Mouse (Mus musculus): Measurements from ENCODE around the gene Nanos2. TPM values are rescaled to one million over a fixed set of nuclear protein-coding genes. Genes with fewer than 3 reads are reported as not detected.
A peak's percentile ranks its signal among the peaks of the same experiment; 100 is the strongest.

The Nanos2 gene
- total RNA-seq, 2 experiments from 2014 or later = 0.40 to 0.49 TPM

GRCm38 (mm10) chr7:18990601-18991295, 3.5 kb downstream of the Nanos2 start, which contains the start of gene Mypop:
Gene Mypop, plus strand, starts transcription at chr7:18991245.
- peak; percentile 100 for DNase-seq (ENCODE audit: low spot score in 2 of 2)

DNA sequence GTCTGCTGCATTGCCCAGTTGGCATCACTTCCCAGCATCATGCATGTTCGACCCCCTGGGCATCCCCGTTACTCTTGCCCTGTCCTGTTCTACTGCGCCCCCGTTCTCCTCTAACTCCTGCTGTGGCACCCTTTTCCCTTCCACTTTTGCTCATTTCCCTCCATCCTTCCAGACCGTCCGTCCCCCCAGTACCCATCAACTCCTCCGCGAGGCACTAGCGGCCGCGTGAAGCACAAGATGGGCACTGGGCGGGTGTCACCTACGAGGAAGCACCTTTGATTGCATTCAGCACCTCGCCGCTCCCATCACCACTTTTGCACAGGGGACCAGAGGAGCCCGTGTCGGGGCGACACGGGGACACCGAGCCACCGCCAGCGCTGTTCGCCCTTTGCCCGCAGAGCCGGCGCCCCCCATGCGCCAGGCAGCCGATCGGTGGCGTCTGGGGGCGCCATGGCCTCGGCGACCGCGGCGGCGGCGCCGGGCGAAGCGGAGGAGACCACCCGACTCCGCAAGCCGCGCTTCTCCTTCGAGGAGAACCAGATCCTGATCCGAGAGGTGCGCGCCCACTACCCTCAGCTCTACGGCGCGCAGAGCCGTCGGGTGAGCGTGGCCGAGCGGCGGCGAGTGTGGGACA, 4.6 kb downstream of the Nanos2 start:
- no peak for DNase-seq (ENCODE audit: low spot score in 2 of 2)

DNA sequence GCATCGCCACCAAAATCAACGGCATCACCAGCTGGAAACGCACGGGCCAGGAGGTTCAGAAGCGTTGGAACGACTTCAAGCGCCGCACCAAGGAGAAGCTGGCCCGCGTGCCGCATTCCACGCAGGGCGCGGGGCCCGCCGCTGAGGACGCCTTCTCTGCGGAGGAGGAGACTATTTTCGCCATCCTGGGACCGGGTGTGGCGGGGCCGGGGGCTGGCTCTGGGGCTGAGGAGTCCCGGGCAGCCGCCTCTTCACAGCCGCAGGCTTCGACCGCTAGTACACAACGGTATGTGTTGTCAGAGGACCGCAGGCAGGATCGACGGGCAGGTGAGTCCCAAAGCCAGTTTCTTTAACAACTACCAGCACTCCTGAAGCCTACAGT, 5.1 kb downstream of the Nanos2 start:
- peak; percentile 56 to 68 for DNase-seq (ENCODE audit: low spot score in 2 of 2)

DNA sequence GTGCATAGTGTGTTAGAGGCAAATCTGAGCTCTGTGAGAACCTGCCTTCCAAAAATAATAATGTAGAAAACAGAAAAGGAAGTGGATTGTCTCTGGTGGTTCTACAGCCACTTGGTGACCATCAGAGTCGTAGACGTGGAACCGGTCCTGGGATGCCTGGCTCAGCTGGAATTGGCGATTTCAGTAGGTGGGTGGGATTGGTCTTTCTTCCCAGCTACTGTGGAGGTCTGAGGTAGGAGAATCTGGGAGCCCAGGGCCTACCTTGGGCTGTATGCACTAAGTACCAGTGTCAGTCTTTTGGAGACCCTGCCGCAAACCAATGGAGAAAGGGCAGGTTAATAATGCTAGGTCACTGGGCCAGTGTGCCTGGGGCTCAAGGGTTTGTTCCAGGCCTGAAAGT, 5.8 kb downstream of the Nanos2 start:
- DNase-seq (ENCODE audit: low spot score in 2 of 2) = no peak

DNA sequence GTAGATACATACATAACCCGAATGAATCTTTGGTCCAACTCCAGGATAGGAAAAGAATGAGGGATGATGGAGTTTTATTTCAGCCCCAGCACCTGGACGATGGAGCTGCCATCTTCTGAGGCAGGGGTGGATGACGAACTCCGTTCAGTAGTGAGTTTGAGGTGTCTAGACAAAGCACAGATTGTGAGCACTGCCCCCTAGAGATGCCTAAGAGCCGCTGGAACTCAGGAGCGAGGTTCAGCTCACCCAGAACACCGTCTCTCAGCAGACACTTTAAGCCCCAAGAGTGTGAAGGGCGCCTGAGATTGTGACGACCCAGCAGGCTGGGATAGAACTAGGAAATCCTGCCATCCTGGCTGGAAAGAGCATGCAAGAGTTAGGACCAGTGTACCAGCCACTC, 11.6 kb downstream of the Nanos2 start:
- DNase-seq (ENCODE audit: low spot score in 2 of 2) = no peak

DNA sequence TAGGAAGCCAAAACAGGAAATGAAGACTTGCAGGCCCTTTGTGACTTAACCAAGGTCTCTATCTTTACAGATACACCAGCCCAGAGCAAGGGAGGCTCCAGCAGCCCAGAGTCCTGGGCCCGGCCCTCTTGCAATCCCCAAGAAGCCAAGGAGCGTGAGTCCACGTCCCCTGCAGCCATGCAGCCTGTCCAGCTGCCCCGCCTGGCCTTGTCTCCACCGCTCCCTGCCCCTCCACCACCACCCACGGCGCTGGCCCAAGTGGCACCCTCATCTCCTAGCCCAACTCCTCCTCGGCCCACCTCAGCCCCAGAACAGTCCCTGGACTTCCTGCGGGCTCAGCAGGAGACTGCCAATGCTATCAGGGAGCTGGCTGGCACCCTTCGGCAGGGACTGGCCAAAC, 13.2 kb downstream of the Nanos2 start:
- DNase-seq (ENCODE audit: low spot score in 2 of 2) = no peak

GRCm38 (mm10) chr7:19001066-19001806, 14.0 kb downstream of the Nanos2 start:
- no peak for DNase-seq (ENCODE audit: low spot score in 2 of 2)

GRCm38 (mm10) chr7:19001807-19002085, 14.5 kb downstream of the Nanos2 start:
- no peak for DNase-seq (ENCODE audit: low spot score in 2 of 2)

DNA sequence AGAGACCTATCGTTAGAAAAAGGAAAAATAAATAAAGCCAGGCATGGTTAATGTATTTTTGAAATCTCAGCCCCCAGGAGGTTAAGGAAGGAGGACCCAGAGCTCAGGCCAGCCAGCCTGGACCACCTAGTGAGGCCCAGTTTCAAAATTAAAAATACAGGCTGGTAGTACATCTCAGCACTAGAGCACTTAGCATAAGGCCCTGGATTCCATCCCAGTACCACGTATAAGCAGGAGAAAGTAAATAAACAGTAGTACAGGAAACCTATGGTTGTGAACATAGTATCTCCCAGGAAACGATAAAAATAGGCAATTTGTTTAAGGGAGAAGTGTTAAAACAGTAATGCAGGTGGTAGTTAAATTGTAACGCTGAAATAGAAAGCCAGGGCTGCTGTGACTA, 14.9 kb downstream of the Nanos2 start:
- DNase-seq (ENCODE audit: low spot score in 2 of 2) = no peak

- DNase-seq (ENCODE audit: low spot score in 2 of 2) = peak; percentile 69 to 82
These were observed 15.8 kb downstream of the Nanos2 start for GRCm38 (mm10) chr7:19002848-19003498.

- peak; percentile 93 to 96 for DNase-seq (ENCODE audit: low spot score in 2 of 2)
These were observed 16.9 kb downstream of the Nanos2 start, which contains the start of gene Irf2bp1 for GRCm38 (mm10) chr7:19003902-19004630. Gene Irf2bp1, plus strand, starts transcription at chr7:19004044.

DNA sequence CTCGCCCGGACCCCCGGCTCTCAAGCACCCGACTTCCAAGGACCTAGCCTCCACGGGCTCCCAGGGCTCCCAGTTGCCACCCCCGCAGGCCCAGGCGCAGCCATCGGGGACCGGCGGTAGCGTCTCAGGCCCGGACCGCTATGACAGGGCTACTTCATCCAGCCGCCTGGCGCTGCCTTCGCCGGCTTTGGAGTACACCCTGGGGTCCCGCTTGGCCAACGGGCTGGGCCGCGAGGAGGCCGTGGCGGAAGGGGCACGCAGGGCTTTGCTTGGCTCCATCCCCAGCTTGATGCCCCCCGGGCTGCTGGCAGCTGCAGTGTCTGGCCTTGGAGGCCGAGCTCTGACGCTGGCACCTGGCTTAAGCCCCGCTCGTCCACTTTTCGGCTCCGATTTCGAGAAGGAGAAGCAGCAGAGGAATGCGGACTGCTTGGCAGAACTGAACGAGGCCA, 17.5 kb downstream of the Nanos2 start:
- no peak for DNase-seq (ENCODE audit: low spot score in 2 of 2)

- no peak for DNase-seq (ENCODE audit: low spot score in 2 of 2)
These were observed 18.4 kb downstream of the Nanos2 start for GRCm38 (mm10) chr7:19005417-19006121.

- DNase-seq (ENCODE audit: low spot score in 2 of 2) = peak; percentile 84
These were observed 19.3 kb downstream of the Nanos2 start for GRCm38 (mm10) chr7:19006476-19006875.

GRCm38 (mm10) chr7:19007026-19007977, 20.1 kb downstream of the Nanos2 start:
- DNase-seq (ENCODE audit: low spot score in 2 of 2) = no peak

GRCm38 (mm10) chr7:19010581-19010980, 23.4 kb downstream of the Nanos2 start:
- no peak for DNase-seq (ENCODE audit: low spot score in 2 of 2)

DNA sequence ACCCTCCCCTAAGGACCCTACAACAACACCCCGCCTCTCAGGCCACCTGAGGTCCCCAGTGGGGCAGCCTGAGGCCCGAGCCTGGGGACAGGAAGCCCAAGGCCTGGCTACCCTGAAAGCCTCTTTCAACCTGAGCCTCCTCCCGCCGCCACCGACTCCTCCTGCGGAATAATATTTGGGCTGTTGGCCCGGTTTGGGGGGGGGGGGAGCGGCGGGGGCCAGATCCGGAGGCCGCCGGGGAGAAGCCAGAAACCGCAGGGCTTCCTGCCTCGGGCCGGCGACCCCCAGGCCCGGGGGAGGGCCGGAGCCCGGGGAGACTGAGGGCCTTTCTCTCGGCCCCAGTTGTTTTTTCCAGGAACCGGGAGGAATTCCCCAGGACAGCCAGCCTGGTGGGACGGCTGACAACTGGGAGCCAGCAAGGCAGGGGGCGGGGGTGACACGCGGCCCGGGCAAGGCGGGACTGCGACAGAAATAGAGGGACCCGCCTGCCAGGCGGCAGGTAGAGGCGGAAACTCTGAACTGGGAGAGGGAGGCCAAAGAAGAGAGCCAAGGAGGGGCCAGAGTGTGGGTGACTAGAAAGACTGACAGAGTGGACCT, 24.9 kb downstream of the Nanos2 start:
- no peak for DNase-seq (ENCODE audit: low spot score in 2 of 2)

DNA sequence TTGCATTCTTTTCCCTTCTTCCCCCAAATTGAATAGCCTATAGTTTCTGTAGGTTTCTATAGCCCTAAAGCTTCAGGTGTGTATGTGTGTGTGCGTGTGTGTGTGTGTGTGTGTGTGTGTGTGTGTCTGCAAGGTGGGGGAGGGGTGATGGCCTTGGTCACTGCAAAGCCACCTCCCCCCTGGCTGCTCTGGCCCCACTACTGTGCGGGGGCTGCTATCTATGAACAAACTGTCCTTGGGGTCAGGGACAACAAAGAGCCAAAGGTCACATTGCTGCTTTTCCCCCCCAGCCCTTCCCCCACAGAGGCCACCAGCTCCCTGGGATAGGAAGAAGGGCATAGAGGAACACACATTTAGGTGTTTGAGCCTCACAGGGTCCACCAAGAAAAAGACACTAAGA, 25.7 kb downstream of the Nanos2 start:
- no peak for DNase-seq (ENCODE audit: low spot score in 2 of 2)

DNA sequence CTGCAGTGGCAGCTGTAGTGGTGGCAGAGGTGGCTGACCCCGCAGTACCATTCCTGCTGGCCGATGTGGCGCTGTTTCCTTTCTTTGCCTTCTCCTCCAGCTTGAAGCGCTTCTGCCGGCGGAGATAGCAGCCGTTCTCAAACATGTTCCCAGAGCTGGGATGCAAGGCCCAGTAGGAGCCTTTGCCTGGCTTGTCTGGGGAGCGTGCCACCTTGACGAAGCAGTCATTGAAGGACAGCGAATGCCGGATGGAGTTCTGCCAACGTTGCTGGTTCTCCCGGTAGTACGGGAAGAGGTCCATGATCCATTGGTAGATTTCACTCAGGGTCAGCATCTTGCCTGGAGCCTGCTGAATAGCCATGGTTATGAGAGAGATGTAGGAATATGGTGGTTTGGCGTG, 27.3 kb downstream of the Nanos2 start:
- no peak for DNase-seq (ENCODE audit: low spot score in 2 of 2)
